ENCODE assay signal across 28 mouse cellular contexts in genomic region chr16:32764550-32764949, GRCm38 (mm10). TPM values are rescaled to one million over a fixed set of nuclear protein-coding genes. Genes with fewer than 3 reads are reported as not detected.
DNase-seq lines count a peak whose midpoint lies in the region; ATAC-seq and TF ChIP-seq lines count a peak whose summit lies in the region.
"Had no signal": no experiment of that assay in that cellular context is flagged by ENCODE, and none has a peak within 500 bp of the region (broad histone marks: within the 10 kb centered on the region; RNA-seq: fewer than 3 reads in every experiment).

No protein-coding gene starts in this region.

- no peak for TF ChIP-seq EP300 in CH12.LX (IDR thresholded peaks at IDR 0.05; ENCODE audit: low read length)
- TF ChIP-seq EP300 in stomach, postnatal 0 days (optimal IDR thresholded peaks at IDR 0.05) = no peak

- no peak for TF ChIP-seq POLR2A in liver, adult 2 months (IDR thresholded peaks at IDR 0.05; ENCODE audit: extremely low read depth, insufficient read depth, low read length)
- no peak for TF ChIP-seq POLR2A in CH12.LX (IDR thresholded peaks at IDR 0.05; ENCODE audit: low read depth, low read length)

- ATAC-seq in liver, embryonic 12.5 days = no peak
- no peak for ATAC-seq in stomach, postnatal 0 days (ENCODE audit: low FRiP score, low TSS enrichment)
- no peak for ATAC-seq in neural tube, embryonic 15.5 days (ENCODE audit: low FRiP score)
- ATAC-seq: activated CD4-positive, CD25-positive, alpha-beta regulatory T cell, adult 4 months; forebrain, embryonic 14.5 days; forebrain, embryonic 16.5 days; Patski had no signal

- peak; percentile 24 for DNase-seq in liver, adult 2 months (ENCODE audit: extremely low read depth, low read depth, low spot score)
- no peak for DNase-seq in CH12.LX (ENCODE audit: extremely low read depth)
- DNase-seq in stomach, postnatal 0 days (ENCODE audit: low spot score) = no peak
- DNase-seq: adrenal gland, adult 8-10 months; adrenal gland, postnatal 14 days; adrenal gland, postnatal 36 days; cerebellum, adult 11 months; cerebellum, adult 18-20 months; cerebellum, adult 8-10 months; cerebellum, adult 9-11 months; cerebellum, postnatal 36 days; embryo, embryonic 11 days had no signal

- H3K79me2 ChIP-seq in liver, adult 2 months (ENCODE audit: control insufficient read depth, insufficient read depth, low read length) = no peaks in the 10 kb centered on the region
- H3K79me2 ChIP-seq in CH12.LX (replicated peaks; ENCODE audit: control insufficient read depth, extremely low read depth, insufficient read depth, poor library complexity, severe bottlenecking) = no peaks in the 10 kb centered on the region

- in situ Hi-C loops in CH12.LX (cut with MboI; ENCODE audit: low pct_ligation_motif_present, low pct_unique_long_range_greater_than_20kb, low sequenced_read_pairs) = loop anchor here (5.0 kb wide), 1 partner anchor 33 kb away; the partner anchor contains the start of gene Muc20

- no peak overlapping the region for H3K9ac ChIP-seq in liver, adult 2 months (ENCODE audit: low read depth, low read length)
- no peak overlapping the region for H3K9ac ChIP-seq in liver, embryonic 12.5 days
- H3K9ac ChIP-seq in CH12.LX (ENCODE audit: insufficient read depth, low read depth) = no peak overlapping the region
- H3K9ac ChIP-seq in stomach, postnatal 0 days (ENCODE audit: low read length) = no peak overlapping the region
- no peak overlapping the region for H3K9ac ChIP-seq in neural tube, embryonic 15.5 days (replicated peaks)
- H3K9ac ChIP-seq: embryonic facial prominence, embryonic 13.5 days; embryonic facial prominence, embryonic 15.5 days; forebrain, embryonic 12.5 days had no signal

- peak; percentile 47 for TF ChIP-seq RAD21 in CH12.LX (IDR thresholded peaks at IDR 0.05; ENCODE audit: low read depth, low read length)

- no peaks in the 10 kb centered on the region for H3K36me3 ChIP-seq in liver, adult 2 months (ENCODE audit: control insufficient read depth, insufficient read depth, low read length)
- H3K36me3 ChIP-seq in liver, embryonic 12.5 days = no peaks in the 10 kb centered on the region
- H3K36me3 ChIP-seq in CH12.LX (replicated peaks in 1 of 2; ENCODE audit: control insufficient read depth in 1 of 2, insufficient read depth in 1 of 2, low read length in 1 of 2) = no peaks in the 10 kb centered on the region
- no peaks in the 10 kb centered on the region for H3K36me3 ChIP-seq in stomach, postnatal 0 days (ENCODE audit: control insufficient read depth, insufficient read depth, low read length)
- H3K36me3 ChIP-seq in neural tube, embryonic 15.5 days = no peaks in the 10 kb centered on the region
- H3K36me3 ChIP-seq: embryonic facial prominence, embryonic 13.5 days; embryonic facial prominence, embryonic 15.5 days; forebrain, embryonic 10.5 days; forebrain, embryonic 12.5 days; G1E had no signal

- H3K4me3 ChIP-seq in liver, adult 2 months (ENCODE audit: insufficient read depth, low read depth, low read length) = no peak overlapping the region
- H3K4me3 ChIP-seq in liver, embryonic 12.5 days = no peak overlapping the region
- no peak overlapping the region for H3K4me3 ChIP-seq in CH12.LX (replicated peaks in 1 of 3; ENCODE audit: low read depth in 2 of 3, low read length in 2 of 3, poor library complexity in 1 of 3)
- H3K4me3 ChIP-seq in stomach, postnatal 0 days (ENCODE audit: low read depth, low read length) = no peak overlapping the region
- H3K4me3 ChIP-seq in neural tube, embryonic 15.5 days (replicated peaks) = no peak overlapping the region
- H3K4me3 ChIP-seq: embryonic facial prominence, embryonic 13.5 days; embryonic facial prominence, embryonic 15.5 days; erythroblast, embryonic 14.5 days; forebrain, embryonic 10.5 days; forebrain, embryonic 12.5 days had no signal

- dilution Hi-C loops in CH12.LX (cut with MboI; ENCODE audit: extremely low pct_ligation_motif_present, extremely low pct_unique_long_range_greater_than_20kb, low sequenced_read_pairs) = no loop called here

- 46% methylated on average over 2 of the region's 2 CpGs for WGBS in liver, adult 2 months
- WGBS in liver, embryonic 12.5 days (ENCODE audit: insufficient replicate concordance) = 64% methylated on average over 2 of the region's 2 CpGs
- WGBS in stomach, postnatal 0 days = 87% methylated on average over 2 of the region's 2 CpGs
- 92% methylated on average over 2 of the region's 2 CpGs for WGBS in neural tube, embryonic 15.5 days

- H3K9me3 ChIP-seq in liver, embryonic 12.5 days (replicated peaks) = no peaks in the 10 kb centered on the region
- H3K9me3 ChIP-seq in CH12.LX (replicated peaks; ENCODE audit: low read length) = peaks cover 3% of the 10 kb centered on the region
- H3K9me3 ChIP-seq in stomach, postnatal 0 days (ENCODE audit: control insufficient read depth, low read length) = no peaks in the 10 kb centered on the region
- H3K9me3 ChIP-seq in neural tube, embryonic 15.5 days (replicated peaks) = no peaks in the 10 kb centered on the region
- H3K9me3 ChIP-seq: embryonic facial prominence, embryonic 15.5 days; forebrain, embryonic 10.5 days; forebrain, embryonic 12.5 days; G1E had no signal

- H3K27me3 ChIP-seq in liver, adult 2 months (ENCODE audit: control insufficient read depth, insufficient read depth, low read length) = no peaks in the 10 kb centered on the region
- H3K27me3 ChIP-seq in liver, embryonic 12.5 days (replicated peaks) = peaks cover 10% of the 10 kb centered on the region
- H3K27me3 ChIP-seq in CH12.LX (replicated peaks) = peaks cover 6% of the 10 kb centered on the region
- H3K27me3 ChIP-seq in stomach, postnatal 0 days (ENCODE audit: control insufficient read depth, insufficient read depth, low read length) = no peaks in the 10 kb centered on the region
- no peaks in the 10 kb centered on the region for H3K27me3 ChIP-seq in neural tube, embryonic 15.5 days (replicated peaks)
- H3K27me3 ChIP-seq: embryonic facial prominence, embryonic 13.5 days; embryonic facial prominence, embryonic 15.5 days; forebrain, embryonic 12.5 days; Patski had no signal

- no peak for TF ChIP-seq CTCF in liver, adult 2 months (IDR thresholded peaks at IDR 0.05; ENCODE audit: low read depth, low read length)
- TF ChIP-seq CTCF in CH12.LX (conservative IDR thresholded peaks at IDR 0.05 in 1 of 2, IDR thresholded peaks at IDR 0.05 in 1 of 2; ENCODE audit: low read depth in 2 of 2, low read length in 2 of 2) = peak in 1 of 2 experiments; percentile 58; a peak in 2 of 4 replicates
- 0 out of 2 replicates have a peak, but pooled peaks have one; percentile 8 for TF ChIP-seq CTCF in stomach, postnatal 0 days (IDR thresholded peaks at IDR 0.05; ENCODE audit: low read depth)

- H3K27ac ChIP-seq in liver, adult 2 months (replicated peaks; ENCODE audit: insufficient read depth, low read depth, low read length) = no peak overlapping the region
- no peak overlapping the region for H3K27ac ChIP-seq in liver, embryonic 12.5 days
- no peak overlapping the region for H3K27ac ChIP-seq in CH12.LX (ENCODE audit: insufficient read depth, low read depth)
- H3K27ac ChIP-seq in stomach, postnatal 0 days (replicated peaks) = no peak overlapping the region
- no peak overlapping the region for H3K27ac ChIP-seq in neural tube, embryonic 15.5 days (replicated peaks)
- H3K27ac ChIP-seq: embryonic facial prominence, embryonic 13.5 days; embryonic facial prominence, embryonic 15.5 days; forebrain, embryonic 10.5 days; forebrain, embryonic 12.5 days had no signal

- no peak overlapping the region for H3K4me2 ChIP-seq in liver, embryonic 12.5 days
- H3K4me2 ChIP-seq in CH12.LX (ENCODE audit: insufficient read depth, low read depth, poor library complexity, severe bottlenecking) = no peak overlapping the region
- H3K4me2 ChIP-seq in stomach, postnatal 0 days (replicated peaks; ENCODE audit: low read depth) = no peak overlapping the region
- no peak overlapping the region for H3K4me2 ChIP-seq in neural tube, embryonic 15.5 days
- H3K4me2 ChIP-seq: embryonic facial prominence, embryonic 13.5 days; embryonic facial prominence, embryonic 15.5 days; forebrain, embryonic 12.5 days had no signal

- peaks cover 4% of the 10 kb centered on the region; the same call in 1 of the 2 replicates for H3K4me1 ChIP-seq in liver, adult 2 months (ENCODE audit: control insufficient read depth, insufficient read depth, low read length)
- 0 out of 2 replicates have a peak, but pooled peaks cover 4% of the 10 kb centered on the region for H3K4me1 ChIP-seq in liver, embryonic 12.5 days
- 0 out of 4 replicates have a peak, but pooled peaks cover 2 to 3% of the 10 kb centered on the region in 2 experiments for H3K4me1 ChIP-seq in CH12.LX (ENCODE audit: control insufficient read depth in 1 of 2, insufficient read depth in 2 of 2)
- H3K4me1 ChIP-seq in stomach, postnatal 0 days (replicated peaks; ENCODE audit: control insufficient read depth, insufficient read depth) = no peaks in the 10 kb centered on the region
- no peaks in the 10 kb centered on the region for H3K4me1 ChIP-seq in neural tube, embryonic 15.5 days
- H3K4me1 ChIP-seq: embryonic facial prominence, embryonic 13.5 days; embryonic facial prominence, embryonic 15.5 days; forebrain, embryonic 10.5 days; forebrain, embryonic 12.5 days had no signal

RNA-seq across cellular contexts. Expression of gene Muc4, which starts 28.9 kb away (rescaled TPM):
- total RNA-seq in liver, adult 2 months (2014; rRNA removed) = 0.18 TPM in 1 of 2 replicates, not detected in the other
- polyA plus RNA-seq in liver, adult 2 months (2012; rRNA removed) = 0.02 TPM in 2 replicates
- polyA plus RNA-seq in liver, embryonic 12.5 days (2016; fragmentation: Nextera tagmentation; extraction: Ambion mirVana) = 0.59 and 0.63 TPM in 2 replicates
- 0.21 and 0.51 TPM in 2 replicates for total RNA-seq in CH12.LX (2012; rRNA removed)
- 0.09 TPM in 1 of 2 replicates, not detected in the other for total RNA-seq in CH12.LX (2014; rRNA removed)
- 0.34 and 0.44 TPM in 2 replicates for polyA plus RNA-seq in CH12.LX (2012; ENCODE audit: insufficient read length, low read depth)
- polyA plus RNA-seq in stomach, postnatal 0 days (2015; fragmentation: Nextera tagmentation; extraction: Ambion mirVana) = 2.5 and 2.8 TPM in 2 replicates
- 0.14 and 0.24 TPM in 2 replicates for polyA plus RNA-seq in neural tube, embryonic 15.5 days (2015; fragmentation: Nextera tagmentation; extraction: Ambion mirVana)
- total RNA-seq: adrenal gland, adult 18-20 months; adrenal gland, adult 8-10 months; adrenal gland, postnatal 14 days; adrenal gland, postnatal 36 days; common myeloid progenitor, adult 5-6 weeks had no signal
- polyA plus RNA-seq: activated CD4-positive, CD25-positive, alpha-beta regulatory T cell, adult 4 months; embryonic facial prominence, embryonic 11.5 days; erythroblast, embryonic 14.5 days; forebrain, embryonic 14.5 days; forebrain, embryonic 16.5 days; G1E; Patski had no signal

RNA-seq across cellular contexts. Expression of gene Muc20, which starts 32.7 kb away (rescaled TPM):
- not detected in 2 replicates for total RNA-seq in liver, adult 2 months (2014; rRNA removed)
- not detected in 2 replicates for polyA plus RNA-seq in liver, adult 2 months (2012; rRNA removed)
- not detected in 2 replicates for polyA plus RNA-seq in liver, embryonic 12.5 days (2016; fragmentation: Nextera tagmentation; extraction: Ambion mirVana)
- total RNA-seq in CH12.LX (2012; rRNA removed) (0.21 and 0.42 TPM in 2 replicates), CH12.LX (2014; rRNA removed) (0.16 and 0.36 TPM in 2 replicates)
- 0.87 and 1.4 TPM in 2 replicates for polyA plus RNA-seq in CH12.LX (2012; ENCODE audit: insufficient read length, low read depth)
- polyA plus RNA-seq in stomach, postnatal 0 days (2015; fragmentation: Nextera tagmentation; extraction: Ambion mirVana) = 0.51 and 0.61 TPM in 2 replicates
- polyA plus RNA-seq in neural tube, embryonic 15.5 days (2015; fragmentation: Nextera tagmentation; extraction: Ambion mirVana) = not detected in 2 replicates
- total RNA-seq: adrenal gland, postnatal 36 days; common myeloid progenitor, adult 5-6 weeks had no signal
- polyA plus RNA-seq: C2C12; embryonic facial prominence, embryonic 11.5 days; embryonic facial prominence, embryonic 13.5 days; forebrain, embryonic 10.5 days; forebrain, embryonic 12.5 days; forebrain, embryonic 14.5 days; forebrain, embryonic 16.5 days; G1E had no signal

RNA-seq across cellular contexts. Expression of gene Smbd1, which starts 45.7 kb away (rescaled TPM):
- not detected in 2 replicates for total RNA-seq in liver, adult 2 months (2014; rRNA removed)
- polyA plus RNA-seq in liver, adult 2 months (2012; rRNA removed) = not detected in 2 replicates
- polyA plus RNA-seq in liver, embryonic 12.5 days (2016; fragmentation: Nextera tagmentation; extraction: Ambion mirVana) = not detected in 2 replicates
- total RNA-seq in CH12.LX (2012; rRNA removed) (not detected in 2 replicates), CH12.LX (2014; rRNA removed) (not detected in 2 replicates)
- not detected in 2 replicates for polyA plus RNA-seq in CH12.LX (2012; ENCODE audit: insufficient read length, low read depth)
- 0.19 and 0.21 TPM in 2 replicates for polyA plus RNA-seq in stomach, postnatal 0 days (2015; fragmentation: Nextera tagmentation; extraction: Ambion mirVana)
- not detected in 2 replicates for polyA plus RNA-seq in neural tube, embryonic 15.5 days (2015; fragmentation: Nextera tagmentation; extraction: Ambion mirVana)
- total RNA-seq: adrenal gland, adult 18-20 months; adrenal gland, adult 8-10 months; adrenal gland, postnatal 14 days; adrenal gland, postnatal 36 days; common myeloid progenitor, adult 5-6 weeks; G1E had no signal
- polyA plus RNA-seq: activated CD4-positive, CD25-positive, alpha-beta regulatory T cell, adult 4 months; C2C12; embryonic facial prominence, embryonic 11.5 days; embryonic facial prominence, embryonic 13.5 days; embryonic facial prominence, embryonic 15.5 days; erythroblast, embryonic 14.5 days; forebrain, embryonic 10.5 days; forebrain, embryonic 12.5 days; forebrain, embryonic 14.5 days; forebrain, embryonic 16.5 days; G1E; Patski had no signal
